Mouse (Mus musculus): Measurements from ENCODE around the gene Rbm33. TPM values are rescaled to one million over a fixed set of nuclear protein-coding genes. Genes with fewer than 3 reads are reported as not detected.

Rbm33 gene
- 100 to 1,000 TPM; 158 to 161 TPM for total RNA-seq (2023)

DNA sequence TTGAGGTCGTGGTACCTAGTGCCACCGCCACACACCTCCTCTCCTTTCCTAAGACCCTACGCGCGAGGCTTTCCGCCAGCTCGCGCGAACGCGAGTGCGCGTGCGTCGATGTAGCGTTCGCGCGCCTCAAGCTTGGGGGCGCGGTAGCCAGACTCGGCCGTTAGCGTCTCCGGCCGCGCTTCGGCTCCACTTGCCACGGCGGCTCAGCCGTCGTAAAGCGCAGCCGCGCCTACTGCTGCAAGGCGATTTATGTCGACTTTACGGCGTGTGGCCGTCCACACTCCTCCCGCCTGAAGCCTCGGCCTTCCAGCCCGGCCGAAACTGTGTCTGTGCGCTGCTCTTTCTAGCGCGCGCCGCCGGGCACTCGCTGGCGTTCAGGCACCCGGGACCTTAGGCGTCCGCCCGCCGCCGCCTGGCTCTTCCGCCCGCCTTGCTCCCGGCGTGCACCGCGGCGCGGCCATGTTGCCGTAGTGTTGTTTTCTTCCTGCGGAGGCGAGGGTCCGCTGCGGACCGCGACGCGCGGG lies at the start of gene Rbm33:
TSS of gene Rbm33 (plus strand) at position 400 of the 524 bp plus-strand sequence.

GRCm38 (mm10) chr5:28466760-28467306 lies 149.9 kb downstream of the Rbm33 start, which contains the start of gene Shh:
Shh (minus strand) TSS chr5:28467256.

Other genes starting within 250 kb of the Rbm33 start
- gene Insig1, start 245.8 kb upstream of the Rbm33 start, total RNA-seq (2023) = 10 to 100 TPM; 78.3 to 80.0 TPM
- not detected for gene En2, start 151.4 kb upstream of the Rbm33 start, total RNA-seq (2023)
- gene Cnpy1, start 71.3 kb upstream of the Rbm33 start, total RNA-seq (2023) = not detected
- not detected for gene Shh, start 150.1 kb downstream of the Rbm33 start, total RNA-seq (2023)

Measured in T-cell, adult 66 days (primary cell).